Mouse (Mus musculus): ENCODE data around the gene Bsn.
"Not testable (repeated sequence)": the region's sequence is repeated elsewhere in the genome, so short reads cannot be mapped to it uniquely, and the experiment has no call there.

Gene Bsn

DNA sequence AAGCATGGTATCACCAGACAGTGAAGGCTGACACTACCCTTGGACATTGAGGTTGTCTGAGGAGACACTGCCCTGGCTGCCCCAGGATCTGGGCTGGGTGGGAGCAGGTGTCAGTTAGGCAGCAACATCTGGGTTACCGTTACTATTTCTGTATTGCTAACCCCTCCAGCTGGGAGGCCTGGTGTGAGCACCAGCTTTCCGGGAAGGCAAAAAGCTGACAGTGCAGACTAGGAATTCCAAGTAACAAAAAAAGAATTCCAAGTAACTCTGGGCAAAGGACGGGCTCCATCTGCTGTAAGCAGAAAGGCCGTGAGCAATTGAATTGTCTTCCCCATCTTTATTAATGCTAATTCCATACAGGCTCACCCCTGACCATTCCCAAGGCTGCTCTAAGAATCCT is 8.4 kb upstream of the Bsn start:
- no peak for DNase-seq (ENCODE audit: low read depth, low spot score)

DNA sequence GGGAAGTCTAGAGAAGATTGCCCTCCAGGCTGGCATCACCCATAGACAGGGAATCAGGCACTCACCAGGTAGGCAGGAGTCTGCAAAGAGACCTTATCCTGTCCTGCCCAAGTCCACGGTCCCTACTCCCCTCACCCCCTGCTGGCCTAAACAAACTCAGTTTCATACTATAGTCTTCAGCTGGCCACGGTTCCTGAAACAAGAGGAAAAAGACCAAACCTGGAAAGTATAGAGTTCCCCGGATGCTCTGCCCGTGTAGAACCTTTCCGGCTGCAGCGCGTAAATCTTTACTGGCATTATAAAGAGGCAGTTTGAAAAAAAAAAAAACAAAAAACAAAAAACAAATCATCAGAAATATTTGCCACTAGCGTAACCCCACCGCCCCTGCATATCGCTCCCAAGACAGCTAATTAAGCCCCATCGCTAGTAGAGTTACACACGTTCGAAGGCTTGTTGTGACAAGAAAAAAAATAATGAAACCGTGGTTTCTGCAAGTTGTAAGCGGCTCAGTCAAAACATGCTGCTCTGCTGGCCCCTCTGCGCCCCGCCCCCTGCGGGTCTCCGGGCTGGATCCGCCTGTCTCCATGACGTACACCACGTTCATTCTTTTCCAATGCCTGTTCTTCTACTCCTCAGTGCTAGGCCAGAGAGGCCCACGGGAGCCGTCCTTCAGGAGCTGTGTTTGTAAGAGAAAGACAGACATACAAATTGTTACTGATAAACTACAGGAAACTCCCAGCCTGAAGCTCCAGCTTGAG is 6.9 kb upstream of the Bsn start:
- DNase-seq (ENCODE audit: low read depth, low spot score), result no peak

DNA sequence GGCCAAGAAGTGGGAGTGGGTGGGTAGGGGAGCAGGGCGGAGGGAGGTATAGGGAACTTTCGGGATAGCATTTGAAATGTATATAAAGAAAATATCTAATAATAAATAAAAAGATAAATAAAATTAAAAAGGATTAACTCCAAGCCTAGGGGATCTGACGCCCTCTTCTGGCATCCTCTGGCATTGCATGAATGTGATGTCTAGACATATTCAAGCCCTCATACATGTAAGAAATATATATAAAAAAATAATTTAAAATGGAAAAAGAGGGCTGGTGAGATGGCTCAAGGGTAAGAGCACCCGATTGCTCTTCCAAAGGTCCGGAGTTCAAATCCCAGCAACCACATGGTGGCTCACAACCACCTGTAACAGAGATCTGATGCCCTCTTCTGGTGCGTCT is 6.0 kb upstream of the Bsn start:
- DNase-seq (ENCODE audit: low read depth, low spot score), result not testable (repeated sequence)

DNA sequence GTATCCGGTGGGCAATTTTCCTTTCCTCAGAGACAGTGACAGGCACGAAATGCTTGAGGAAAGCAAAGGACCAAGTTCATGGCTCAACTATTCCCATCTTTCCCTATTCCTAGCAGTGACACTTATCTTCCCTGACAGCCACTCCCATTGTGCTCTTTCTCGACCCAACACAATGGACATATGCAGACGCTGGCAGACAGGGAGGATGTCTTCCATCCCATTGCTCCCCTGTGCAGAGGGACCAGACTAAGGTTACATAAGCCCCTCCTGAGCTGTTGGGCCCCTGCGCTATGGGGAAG is 747 bp downstream of the Bsn start:
- no peak for DNase-seq (ENCODE audit: low read depth, low spot score)

DNA sequence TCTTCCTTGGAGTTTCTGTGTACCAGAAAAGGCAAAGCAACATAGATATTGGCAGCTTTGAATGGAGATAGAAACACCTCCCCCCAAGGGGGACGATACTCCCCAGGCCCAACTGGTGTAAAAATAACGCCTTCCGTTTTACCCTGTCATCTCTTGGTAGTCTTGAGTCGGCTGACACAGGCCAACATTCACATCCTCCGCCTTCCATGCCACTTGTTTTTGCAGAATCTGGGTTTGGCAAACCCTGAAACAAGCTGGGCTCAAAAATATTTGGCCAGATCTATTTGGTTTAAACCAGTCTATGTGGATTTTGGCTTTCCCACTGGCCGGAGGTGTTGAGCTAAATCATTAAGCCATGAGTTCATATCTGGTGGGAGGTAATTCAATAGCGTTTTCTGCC is 1.2 kb downstream of the Bsn start:
- no peak for DNase-seq (ENCODE audit: low read depth, low spot score)

DNA sequence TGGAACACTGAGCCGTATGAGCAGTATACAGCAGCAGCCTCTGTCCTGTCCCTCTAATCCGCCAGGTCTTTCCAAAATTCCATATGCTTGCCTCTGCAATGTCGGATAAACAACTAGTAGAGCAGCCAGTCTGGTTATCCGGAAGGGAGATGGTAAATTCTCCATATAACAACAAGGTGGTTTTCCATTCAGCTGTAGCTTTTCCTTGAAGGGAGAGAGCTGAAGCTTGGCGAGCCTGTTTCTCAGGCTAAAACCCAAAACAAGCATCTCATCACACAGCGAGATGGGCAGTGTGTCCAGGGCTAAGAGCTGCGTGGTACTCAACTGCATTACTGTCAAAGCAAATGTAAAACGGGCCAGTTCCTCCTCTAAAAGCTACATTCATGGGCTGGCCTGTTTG is 1.7 kb downstream of the Bsn start:
- no peak for DNase-seq (ENCODE audit: low read depth, low spot score)

DNA sequence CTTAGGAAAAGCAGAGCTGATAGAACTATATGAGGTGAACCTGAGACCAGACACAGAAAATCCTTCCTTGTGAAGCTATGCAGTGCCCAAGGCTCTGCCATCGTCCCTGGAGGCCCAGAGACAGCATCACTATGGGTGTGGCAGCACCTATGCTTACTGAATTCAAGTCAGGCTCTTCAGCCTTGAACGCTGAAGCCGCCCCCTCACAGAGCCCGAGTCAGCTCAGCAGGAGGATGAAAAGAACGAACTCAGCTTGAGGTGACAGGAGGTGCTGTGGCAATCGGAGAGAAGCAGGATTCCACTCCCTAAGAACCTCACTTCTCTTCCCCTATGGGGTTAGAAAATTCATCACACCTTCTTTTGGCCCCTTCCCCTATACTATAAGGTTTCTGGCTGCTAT is 2.6 kb downstream of the Bsn start:
- DNase-seq (ENCODE audit: low read depth, low spot score), result no peak

DNA sequence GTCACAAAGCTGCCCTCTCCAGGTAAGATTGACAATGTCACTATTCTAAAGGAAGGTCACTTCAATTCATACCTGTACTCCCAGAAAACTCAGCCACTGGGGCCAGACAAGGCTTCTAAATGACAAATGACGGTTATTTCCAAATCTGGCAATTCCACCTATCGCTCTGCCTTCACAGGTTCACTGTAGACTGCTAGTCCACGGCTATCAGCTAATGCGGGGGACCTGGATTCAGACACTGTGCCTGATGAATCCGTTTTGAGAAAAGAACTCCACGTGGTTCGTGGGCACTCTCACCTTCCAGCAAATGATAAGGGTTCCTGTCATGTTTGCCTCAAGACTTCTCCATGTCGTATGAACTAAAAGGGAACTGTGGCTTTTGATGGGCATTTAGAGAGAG is 4.4 kb downstream of the Bsn start:
- DNase-seq (ENCODE audit: low read depth, low spot score), result no peak

DNA sequence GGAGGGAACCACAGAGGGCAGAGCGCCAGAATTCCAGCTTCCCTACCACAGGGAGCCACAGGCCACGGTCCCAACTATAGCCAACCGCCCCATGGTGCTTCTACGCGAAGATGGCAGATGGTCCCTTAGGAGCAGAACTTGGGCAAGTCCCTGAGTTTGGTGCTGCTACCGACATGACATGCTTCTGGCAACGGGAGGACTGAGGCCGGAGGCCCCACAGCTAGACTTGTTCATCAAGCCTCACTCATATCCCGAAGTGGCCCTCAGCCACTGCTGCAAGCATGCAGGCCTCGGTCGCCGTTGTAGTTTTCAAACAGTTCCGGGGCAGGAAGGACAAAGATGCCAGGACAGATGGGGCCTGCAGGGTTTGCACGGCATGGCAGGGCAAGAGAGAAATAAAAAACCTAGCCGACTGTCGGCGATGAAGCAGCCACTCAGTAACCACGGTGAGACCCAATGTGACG is 6.6 kb downstream of the Bsn start:
- DNase-seq (ENCODE audit: low read depth, low spot score), result no peak

DNA sequence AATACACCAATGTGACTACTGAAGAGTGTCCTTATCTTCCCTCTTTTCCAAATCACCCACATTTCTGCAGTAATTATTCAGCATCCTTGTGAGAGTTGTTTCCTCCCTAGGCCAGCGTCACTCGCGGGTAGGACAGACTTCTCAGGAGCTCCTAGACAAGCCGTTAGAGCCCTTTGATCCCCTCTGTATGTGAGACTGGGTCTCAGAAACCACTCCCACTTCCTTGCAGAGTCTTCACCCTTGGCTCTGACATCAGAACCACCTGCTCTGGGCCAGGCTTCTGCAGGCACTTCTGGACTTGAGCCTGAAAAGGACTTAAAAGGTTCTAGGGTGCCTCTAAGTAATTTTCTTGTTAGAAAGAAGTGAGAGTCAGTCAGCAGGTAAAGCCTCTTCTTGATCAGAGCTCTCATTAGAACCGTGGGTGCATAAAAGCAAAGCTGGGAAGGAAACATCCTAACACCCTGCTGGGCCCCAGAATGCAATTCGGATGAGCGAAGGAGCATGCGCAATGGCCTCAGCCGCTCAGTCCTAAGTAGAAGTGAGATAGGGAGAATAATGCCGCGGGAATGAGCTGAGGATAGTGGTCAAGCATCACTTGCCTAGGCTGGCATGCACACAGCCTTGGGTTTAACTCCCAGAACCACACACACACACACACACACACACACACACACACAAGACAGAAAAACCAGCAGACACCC is 7.2 kb downstream of the Bsn start:
- DNase-seq (ENCODE audit: low read depth, low spot score), result peak; percentile 52

DNA sequence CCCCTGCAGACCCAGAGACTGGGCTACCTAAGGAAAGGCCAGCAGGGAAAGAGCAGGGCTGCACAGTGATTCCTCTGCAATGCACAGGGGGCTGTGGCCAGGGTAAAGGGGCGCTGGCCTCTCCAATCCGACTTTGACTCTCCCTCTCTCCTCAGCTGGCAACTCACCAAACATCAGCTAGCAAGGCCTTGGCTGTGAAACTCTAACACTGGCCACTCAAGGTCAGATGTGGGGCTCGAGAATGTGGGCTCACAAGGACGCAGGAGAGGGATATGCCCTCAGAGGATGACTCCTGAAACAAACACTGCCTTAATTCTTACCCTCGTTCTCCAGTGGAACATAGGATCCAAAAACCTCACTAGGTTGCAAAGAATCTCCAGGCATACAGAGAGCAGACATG is 11.8 kb downstream of the Bsn start:
- DNase-seq (ENCODE audit: low read depth, low spot score), result no peak

DNA sequence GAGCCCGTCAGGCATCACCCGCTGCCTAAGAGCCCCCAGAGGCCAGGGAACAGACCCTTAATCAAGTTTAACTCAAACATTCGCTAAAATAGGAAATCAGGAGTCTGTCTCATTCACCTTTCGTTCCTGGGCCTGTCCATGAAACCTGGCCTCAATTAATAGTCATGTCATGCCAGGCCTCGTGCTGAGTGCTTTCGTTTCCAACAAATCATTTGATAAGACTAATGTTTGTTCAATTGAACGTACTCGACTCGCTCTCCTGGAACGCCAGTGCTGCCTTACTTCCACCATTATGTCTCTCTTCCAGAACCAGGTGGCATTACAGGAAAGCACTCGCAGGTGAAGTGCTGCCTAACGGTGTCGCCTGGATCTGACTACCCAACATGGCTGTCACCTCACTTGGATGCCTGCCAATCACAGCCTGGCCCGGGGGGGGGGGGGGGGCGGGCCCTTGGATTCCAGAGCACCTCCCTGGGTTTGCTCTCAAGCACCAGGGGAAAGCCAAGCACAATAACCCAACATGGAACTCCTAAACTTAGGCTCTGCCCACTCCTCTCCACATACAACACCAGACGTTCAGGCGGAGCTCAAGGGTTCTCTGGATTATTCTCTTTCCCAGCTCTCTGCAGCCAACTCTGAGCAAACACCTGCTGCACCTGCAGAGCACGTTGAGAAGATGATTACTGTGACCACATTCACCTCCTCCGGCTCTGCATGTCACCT is 14.9 kb downstream of the Bsn start:
- DNase-seq (ENCODE audit: low read depth, low spot score), result no peak

DNA sequence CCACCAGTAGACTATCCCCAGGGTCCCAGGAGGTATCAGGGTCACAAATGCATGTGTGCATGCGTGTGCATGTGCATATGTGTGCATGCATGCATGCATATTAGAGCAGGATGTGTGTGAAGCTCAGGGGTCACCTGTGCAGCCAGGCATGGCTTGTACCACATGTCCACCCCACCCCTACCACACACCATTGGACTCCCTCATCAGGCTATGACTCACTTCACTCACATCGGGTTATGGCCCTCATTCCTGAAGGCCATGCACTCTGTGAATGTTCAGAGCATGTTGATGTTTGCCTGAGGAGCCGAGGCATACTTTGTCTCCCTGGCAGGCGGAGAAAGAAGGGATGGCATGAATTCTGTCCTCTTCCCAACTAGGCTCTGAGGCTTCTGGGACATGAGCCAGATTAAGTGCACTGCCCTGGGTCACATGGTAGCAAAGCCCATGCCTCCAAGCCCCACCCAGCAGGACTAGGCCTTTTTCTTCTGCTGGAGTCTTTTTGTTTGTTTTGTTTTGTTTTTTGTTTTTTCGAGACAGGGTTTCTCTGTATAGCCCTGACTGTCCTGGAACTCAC is 17.3 kb downstream of the Bsn start:
- no peak for DNase-seq (ENCODE audit: low read depth, low spot score)

DNA sequence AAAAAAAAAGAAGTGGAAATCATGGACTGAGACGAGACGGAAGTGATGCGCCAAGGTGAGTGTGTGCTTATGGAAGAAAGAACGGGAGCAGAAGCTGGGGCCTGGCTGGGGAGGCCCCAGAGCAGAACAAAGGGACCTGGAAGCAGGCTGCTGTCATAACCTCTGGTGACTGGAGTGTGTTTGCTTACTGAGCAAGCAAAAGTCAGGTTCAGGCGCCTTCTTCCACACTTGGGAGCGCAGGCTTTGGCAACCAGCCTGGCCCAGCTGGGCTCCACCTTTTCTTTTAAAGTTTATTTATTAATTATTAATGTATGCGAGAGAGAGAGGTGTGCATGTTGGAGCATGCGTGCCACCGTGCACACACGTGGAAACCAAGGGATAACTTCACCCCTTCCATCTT is 20.4 kb downstream of the Bsn start:
- DNase-seq (ENCODE audit: low read depth, low spot score), result no peak

DNA sequence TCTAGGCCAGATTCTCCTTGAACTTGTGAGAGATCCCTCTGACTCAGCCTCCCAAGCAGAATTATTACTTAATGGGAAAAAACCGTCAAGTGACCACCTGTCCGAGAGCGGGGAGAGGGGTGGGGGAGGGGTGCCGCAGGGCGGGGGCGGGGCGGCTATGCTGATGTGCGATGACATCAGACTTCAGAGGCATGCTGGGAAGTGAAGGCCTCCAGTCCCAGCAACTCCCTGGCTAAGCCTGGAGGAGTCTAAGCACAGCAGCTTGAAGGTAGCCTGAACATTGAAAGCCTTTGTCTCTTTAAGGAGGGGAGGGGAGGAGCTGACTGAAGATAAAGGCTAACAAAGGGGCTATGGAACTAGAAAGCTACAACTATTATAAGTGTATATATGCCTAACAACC is 25.0 kb downstream of the Bsn start:
- peak; percentile 45 for DNase-seq (ENCODE audit: low read depth, low spot score)

DNA sequence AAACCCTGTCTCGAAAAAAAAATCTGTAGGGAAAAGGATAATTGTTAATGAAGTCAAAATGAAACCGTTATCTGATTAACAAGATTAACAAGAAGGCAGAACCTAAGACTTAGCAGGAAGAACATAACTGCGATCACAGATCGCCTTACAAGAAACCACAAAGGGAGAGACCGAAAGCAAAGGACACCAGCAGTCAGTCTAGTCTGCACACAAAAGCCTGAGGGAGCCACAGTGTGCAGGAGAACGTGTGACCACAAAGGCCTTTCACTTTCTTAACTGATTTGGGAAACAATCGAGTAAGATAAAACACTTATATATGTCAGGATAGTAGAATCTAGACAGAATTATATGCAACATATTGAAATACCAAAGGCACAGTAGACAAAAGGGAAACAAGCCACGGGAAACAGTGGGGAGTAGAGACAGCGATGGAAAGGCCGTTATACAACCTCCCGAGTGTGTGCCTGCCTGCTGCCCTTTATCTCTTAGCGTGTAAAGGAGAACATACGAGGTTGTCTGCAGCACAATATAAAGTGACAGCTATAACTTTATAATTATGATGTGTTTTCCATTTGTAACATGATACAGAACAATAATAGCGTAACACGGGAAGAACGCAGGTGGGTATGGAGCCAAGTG is 26.4 kb downstream of the Bsn start:
- DNase-seq (ENCODE audit: low read depth, low spot score), result no peak

DNA sequence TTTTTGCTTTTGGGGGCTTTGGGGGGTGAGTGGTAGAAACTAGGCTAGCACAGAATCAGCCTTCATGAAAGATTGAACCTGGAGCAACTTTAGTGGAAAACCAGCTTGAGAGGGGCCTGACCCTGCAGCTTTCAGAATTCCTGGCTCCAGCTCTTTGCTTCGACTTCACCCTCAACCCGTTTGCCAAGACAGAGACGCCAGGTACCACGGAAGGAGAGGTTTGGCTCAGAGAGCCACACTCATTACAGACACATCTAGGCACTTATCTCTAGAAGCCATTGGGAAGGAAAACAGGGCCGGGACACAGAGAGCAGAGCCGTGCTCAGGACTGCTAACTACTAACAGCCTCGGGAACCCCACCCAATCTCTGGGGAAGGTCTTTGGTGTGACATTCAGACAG is 32.3 kb downstream of the Bsn start:
- DNase-seq (ENCODE audit: low read depth, low spot score), result no peak

DNA sequence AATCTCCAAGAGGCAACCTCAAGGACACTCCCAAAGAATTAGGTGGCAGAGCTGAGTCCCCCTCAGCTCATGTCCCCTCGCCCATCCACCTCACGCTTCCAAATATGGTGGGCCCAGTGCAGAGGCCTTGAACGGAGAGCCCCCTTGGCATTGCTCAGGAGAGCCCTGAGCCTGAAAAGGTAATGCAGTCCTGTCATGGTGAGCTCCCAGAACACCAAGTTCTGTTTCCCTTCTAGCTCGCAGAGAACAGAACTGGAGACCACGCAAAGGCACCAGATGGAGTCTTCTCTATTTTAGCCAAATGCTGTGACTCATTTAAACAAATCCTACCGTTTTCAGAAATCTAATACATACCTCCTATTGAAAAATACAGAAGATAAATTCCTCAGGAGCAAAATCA is 32.7 kb downstream of the Bsn start:
- no peak for DNase-seq (ENCODE audit: low read depth, low spot score)

DNA sequence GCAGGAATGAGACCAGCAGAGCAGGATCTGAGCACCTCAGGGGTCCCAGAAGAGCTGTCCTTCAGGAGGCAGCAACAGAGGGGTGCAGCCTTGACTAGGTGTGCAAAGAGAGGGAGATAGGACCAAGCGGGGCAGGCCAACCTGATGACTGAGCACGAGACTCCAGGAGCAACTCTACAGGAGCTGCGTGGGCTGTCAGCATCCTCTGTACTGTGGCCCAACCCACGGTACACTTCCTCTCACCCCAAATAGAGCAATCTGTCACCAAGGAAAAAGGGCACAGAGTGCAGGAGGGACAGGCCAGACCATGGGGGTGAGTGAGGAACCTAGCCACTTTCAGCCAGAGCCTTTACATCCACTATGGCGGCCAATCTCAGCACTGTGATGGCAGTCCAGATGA is 33.4 kb downstream of the Bsn start:
- DNase-seq (ENCODE audit: low read depth, low spot score), result no peak

DNA sequence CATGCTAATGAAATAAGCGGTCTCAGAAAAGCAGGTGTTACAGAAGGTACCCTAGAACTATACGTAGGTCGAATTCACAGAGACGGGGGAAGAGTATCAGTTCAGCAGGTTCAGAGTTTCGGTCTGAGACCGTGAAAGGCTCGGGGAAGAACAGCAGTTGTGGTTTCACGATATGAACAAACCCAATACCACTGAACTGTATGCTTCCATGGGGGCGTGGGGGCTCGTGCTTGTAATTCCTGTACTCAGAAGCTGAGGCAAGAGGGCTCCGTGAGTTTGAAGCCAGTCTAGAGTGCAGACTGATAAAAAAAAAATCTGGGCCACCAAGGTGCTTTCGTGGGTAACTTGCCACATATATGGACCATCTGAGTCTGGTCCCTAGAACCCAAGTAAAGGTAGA is 35.4 kb downstream of the Bsn start:
- no peak for DNase-seq (ENCODE audit: low read depth, low spot score)

DNA sequence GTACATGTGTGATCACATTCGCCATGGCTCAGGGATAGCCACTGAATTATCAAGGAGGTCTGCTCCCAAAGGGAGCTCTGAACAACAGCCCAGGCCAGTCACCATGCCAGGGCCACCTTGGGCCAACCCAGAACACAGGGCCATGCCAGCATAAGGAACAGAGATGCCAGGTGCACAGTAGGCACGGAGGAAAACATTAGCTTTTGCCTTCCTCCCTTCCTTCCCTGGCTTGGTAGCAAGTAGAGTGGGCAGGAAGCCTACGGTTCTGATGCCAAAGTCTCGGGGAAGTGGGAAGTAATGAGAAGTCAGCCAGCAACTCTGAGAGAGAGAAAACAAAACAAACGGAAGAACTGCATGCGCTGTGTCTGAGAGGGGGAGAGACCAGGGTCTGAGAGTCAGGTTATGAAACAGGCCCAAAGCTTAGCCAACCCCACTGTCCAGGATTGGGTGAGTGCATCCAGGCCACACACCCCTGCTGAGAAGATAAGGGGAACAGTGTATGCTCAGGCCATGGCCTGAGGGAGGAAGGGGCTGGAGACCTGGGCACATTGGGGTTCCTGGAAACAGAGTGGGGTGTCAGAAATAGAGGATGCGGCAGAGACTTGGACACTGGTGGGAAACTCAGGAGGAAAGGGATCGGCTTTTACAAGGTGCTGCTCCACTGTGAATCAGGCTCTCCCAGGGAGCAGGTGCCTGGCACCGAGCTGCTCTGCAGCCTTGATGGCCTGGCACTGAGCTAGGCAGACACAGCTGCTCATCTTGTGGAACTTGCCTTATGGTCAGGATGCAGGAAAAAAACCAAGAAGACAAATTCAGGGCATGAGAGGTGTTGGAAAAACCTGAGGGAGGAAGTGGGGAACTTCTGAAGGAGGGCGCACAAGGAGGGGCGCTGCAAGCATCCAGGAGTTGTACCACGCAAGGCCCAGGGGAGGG is 36.4 kb downstream of the Bsn start:
- DNase-seq (ENCODE audit: low read depth, low spot score), result no peak

Measured in WW6 (cell line).